Mouse (Mus musculus): ENCODE results near the gene Mindy4. TPM values are rescaled to one million over a fixed set of nuclear protein-coding genes. Genes with fewer than 3 reads are reported as not detected.

Gene Mindy4
- polyA plus RNA-seq, 1 experiment: 4.9 TPM

DNA sequence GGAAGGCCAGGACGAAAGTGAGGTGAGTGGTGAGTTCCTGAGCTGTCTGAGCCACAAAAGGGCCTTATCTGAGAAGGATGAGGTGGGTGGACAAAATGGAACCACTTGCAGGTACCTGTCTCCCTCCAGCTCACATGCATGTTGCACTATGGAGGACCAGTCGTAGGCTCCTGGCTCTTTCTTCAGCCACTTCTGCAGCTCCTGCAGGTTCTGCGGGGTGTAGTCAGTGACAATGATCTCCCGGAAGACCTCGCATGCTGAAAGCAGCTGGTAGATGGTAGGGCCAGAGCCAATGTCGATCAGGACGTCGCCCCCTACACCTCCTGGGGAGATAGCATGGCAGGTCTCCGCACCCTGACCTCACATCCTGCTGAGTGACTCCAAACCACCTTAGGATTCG, 30.0 kb upstream of the Mindy4 start:
- WGBS: 40% methylated on average over 10 of the region's 10 CpGs
- TF ChIP-seq POLR2A (IDR thresholded peaks at IDR 0.05; ENCODE audit: borderline replicate concordance, insufficient read depth, low read length) (no peak), CTCF (IDR thresholded peaks at IDR 0.05; ENCODE audit: borderline replicate concordance, insufficient read depth, low read depth, low read length) (no peak)
- no peak for DNase-seq
- no peaks in the 10 kb centered on the region for H3K27me3 ChIP-seq (ENCODE audit: control insufficient read depth, insufficient read depth, low read length)
- no peak overlapping the region for H3K27ac ChIP-seq (ENCODE audit: insufficient read depth, low read length)
- no peaks in the 10 kb centered on the region for H3K4me1 ChIP-seq (ENCODE audit: control insufficient read depth, insufficient read depth, low read length)
- H3K4me3 ChIP-seq (replicated peaks; ENCODE audit: insufficient read depth, low read depth, low read length): no peak overlapping the region

DNA sequence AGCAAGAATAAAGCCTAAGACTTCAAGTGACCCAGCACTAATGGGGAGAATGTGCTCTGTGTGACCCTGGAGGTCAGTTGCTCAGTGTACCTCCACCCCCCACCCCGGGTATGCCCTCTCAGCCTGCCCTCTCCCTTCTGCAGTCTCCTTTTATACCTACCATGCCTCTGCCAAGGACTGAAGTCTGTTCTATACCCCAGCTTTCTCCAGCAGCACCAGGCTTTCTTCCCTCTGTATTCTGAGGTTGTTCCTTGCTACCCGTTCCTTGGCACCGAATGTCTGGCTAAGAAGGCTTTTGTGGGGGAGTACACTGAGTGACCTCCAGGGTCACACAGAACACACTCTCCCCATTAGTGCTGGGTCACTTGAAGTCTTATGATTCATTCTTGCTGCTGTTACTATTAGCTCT, 29.2 kb upstream of the Mindy4 start:
- H3K4me3 ChIP-seq (replicated peaks; ENCODE audit: insufficient read depth, low read depth, low read length): no peak overlapping the region
- WGBS: 32% methylated on average over 3 of the region's 3 CpGs
- no peak for TF ChIP-seq CTCF (IDR thresholded peaks at IDR 0.05; ENCODE audit: borderline replicate concordance, insufficient read depth, low read depth, low read length)
- no peak for TF ChIP-seq POLR2A (IDR thresholded peaks at IDR 0.05; ENCODE audit: borderline replicate concordance, insufficient read depth, low read length)

DNA sequence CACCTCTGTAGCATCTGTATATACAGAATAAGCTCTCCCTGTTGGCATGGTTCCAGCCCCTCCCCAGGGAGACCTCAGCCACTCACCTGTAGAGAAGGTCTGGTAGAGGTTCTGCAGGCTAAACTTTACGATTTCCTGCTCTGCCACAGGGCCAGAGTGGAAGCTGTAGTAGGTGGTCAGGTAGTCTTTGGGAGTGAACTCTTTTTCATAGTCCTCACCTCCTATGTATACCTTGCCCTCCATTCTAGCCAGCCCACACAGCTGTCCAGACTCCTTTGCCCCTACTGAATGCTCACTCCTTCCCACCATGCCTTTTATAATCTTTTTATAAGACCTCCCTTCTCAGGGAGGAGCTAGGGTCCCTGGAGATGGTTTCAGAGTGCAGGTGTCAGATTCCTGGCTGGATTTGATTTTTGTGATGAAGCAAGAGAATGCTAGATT, 28.4 kb upstream of the Mindy4 start, which contains the start of gene Inmt:
Gene Inmt (minus strand): TSS at position 303 of the 441 bp plus-strand sequence.
- H3K27ac ChIP-seq (ENCODE audit: insufficient read depth, low read length): no peak within 1 kb of the TSS
- WGBS: 79% methylated on average over 1 of the region's 1 CpGs

More for the DNA sequence above, 29.2 kb upstream of the Mindy4 start:
- Histone ChIP-seq H3K27me3 (ENCODE audit: control insufficient read depth, insufficient read depth, low read length) (no peaks in the 10 kb centered on the region), H3K4me1 (ENCODE audit: control insufficient read depth, insufficient read depth, low read length) (no peaks in the 10 kb centered on the region), H3K27ac (ENCODE audit: insufficient read depth, low read length) (no peak overlapping the region)
- no peak for DNase-seq

DNA sequence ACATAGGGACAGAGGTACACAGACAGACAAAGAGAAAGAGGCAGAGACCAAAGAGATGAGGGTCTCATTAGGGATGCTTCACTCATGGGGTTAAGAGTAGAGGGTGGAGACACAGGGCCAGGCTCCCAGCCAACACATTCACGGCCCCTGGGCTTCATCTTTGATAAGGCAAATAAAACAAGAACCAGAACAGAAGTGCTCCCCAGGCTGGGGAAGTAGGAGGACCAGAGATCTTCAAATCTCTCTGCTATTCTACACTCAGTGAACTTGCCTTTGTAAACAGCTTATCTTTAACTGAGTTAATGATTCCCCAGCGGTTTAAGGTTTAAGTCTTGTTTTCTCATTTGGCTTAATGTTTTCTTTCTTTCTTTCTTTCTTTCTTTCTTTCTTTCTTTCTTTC, 27.7 kb upstream of the Mindy4 start:
- 62% methylated on average over 2 of the region's 2 CpGs for WGBS

More for the DNA sequence above, 28.4 kb upstream of the Mindy4 start, which contains the start of gene Inmt:
- no peak within 1 kb of the TSS for H3K4me3 ChIP-seq (replicated peaks; ENCODE audit: insufficient read depth, low read depth, low read length)
- no peaks in the 10 kb centered on the region for H3K4me1 ChIP-seq (ENCODE audit: control insufficient read depth, insufficient read depth, low read length)
- no peak for DNase-seq
- TF ChIP-seq CTCF (IDR thresholded peaks at IDR 0.05; ENCODE audit: borderline replicate concordance, insufficient read depth, low read depth, low read length): no peak
- TF ChIP-seq POLR2A (IDR thresholded peaks at IDR 0.05; ENCODE audit: borderline replicate concordance, insufficient read depth, low read length): no peak
- H3K27me3 ChIP-seq (ENCODE audit: control insufficient read depth, insufficient read depth, low read length): no peaks in the 10 kb centered on the region

DNA sequence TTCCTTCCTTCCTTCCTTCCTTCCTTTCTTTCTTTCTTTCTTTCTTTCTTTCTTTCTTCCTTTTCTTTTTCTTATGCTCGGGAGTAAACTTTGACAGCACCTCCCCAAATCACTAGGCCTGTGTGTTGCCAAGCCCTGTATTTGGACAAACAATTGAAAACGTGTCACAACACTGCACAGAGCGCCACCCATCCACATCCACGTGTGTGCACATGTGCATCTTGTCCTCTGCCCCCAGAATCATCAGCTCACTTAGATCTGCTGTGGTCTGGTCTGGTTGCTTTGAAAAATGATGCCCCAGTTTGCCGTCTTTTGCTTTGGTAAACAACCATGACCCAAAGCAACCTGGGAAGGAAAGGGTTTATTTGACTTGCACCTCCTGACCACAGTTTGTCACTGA, 27.3 kb upstream of the Mindy4 start:
- Histone ChIP-seq H3K4me1 (ENCODE audit: control insufficient read depth, insufficient read depth, low read length) (no peaks in the 10 kb centered on the region), H3K4me3 (replicated peaks; ENCODE audit: insufficient read depth, low read depth, low read length) (no peak overlapping the region), H3K27ac (ENCODE audit: insufficient read depth, low read length) (no peak overlapping the region), H3K27me3 (ENCODE audit: control insufficient read depth, insufficient read depth, low read length) (no peaks in the 10 kb centered on the region)
- no peak for DNase-seq
- WGBS: 62% methylated on average over 5 of the region's 5 CpGs
- no peak for TF ChIP-seq POLR2A (IDR thresholded peaks at IDR 0.05; ENCODE audit: borderline replicate concordance, insufficient read depth, low read length)
- TF ChIP-seq CTCF (IDR thresholded peaks at IDR 0.05; ENCODE audit: borderline replicate concordance, insufficient read depth, low read depth, low read length): no peak

More for the DNA sequence above, 27.7 kb upstream of the Mindy4 start:
- DNase-seq: no peak
- Histone ChIP-seq H3K27me3 (ENCODE audit: control insufficient read depth, insufficient read depth, low read length) (no peaks in the 10 kb centered on the region), H3K27ac (ENCODE audit: insufficient read depth, low read length) (no peak overlapping the region), H3K4me1 (ENCODE audit: control insufficient read depth, insufficient read depth, low read length) (no peaks in the 10 kb centered on the region), H3K4me3 (replicated peaks; ENCODE audit: insufficient read depth, low read depth, low read length) (no peak overlapping the region)
- TF ChIP-seq CTCF (IDR thresholded peaks at IDR 0.05; ENCODE audit: borderline replicate concordance, insufficient read depth, low read depth, low read length): no peak
- TF ChIP-seq POLR2A (IDR thresholded peaks at IDR 0.05; ENCODE audit: borderline replicate concordance, insufficient read depth, low read length): no peak

DNA sequence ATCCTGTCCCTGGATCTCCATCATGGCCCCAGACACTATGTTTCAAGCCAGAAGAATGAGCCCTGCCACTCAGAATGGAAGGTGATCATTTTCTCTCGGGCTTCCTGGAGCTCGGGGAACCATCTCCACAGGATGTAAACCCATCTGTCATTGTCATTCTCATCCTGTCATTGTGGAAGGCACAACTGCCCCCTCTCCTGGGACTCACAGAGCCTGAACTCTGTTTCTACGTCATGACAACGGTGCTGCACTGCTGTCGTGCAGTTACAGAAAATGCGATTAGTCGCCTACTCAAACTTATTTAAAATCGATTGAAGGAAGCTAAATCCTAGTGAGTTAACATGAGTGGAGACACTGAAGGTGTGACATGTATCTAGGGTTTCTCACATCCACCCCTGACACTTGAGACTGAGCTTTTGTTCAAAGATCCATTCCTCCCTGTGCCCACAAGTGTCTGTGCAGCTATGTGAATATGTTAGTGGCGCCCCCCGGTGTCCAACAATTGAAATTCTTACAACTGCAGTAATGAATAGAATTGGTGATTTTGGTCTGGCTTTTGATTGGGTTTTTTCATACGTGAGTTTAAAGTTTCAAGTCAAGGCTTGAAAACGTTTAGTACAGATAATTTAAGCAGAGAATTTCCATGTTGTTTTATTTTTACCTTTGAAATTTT, 26.0 kb upstream of the Mindy4 start:
- H3K27ac ChIP-seq (ENCODE audit: insufficient read depth, low read length): no peak overlapping the region
- H3K4me3 ChIP-seq (replicated peaks; ENCODE audit: insufficient read depth, low read depth, low read length): no peak overlapping the region
- no peaks in the 10 kb centered on the region for H3K27me3 ChIP-seq (ENCODE audit: control insufficient read depth, insufficient read depth, low read length)
- 32% methylated on average over 12 of the region's 12 CpGs for WGBS
- DNase-seq: no peak
- TF ChIP-seq POLR2A (IDR thresholded peaks at IDR 0.05; ENCODE audit: borderline replicate concordance, insufficient read depth, low read length) (no peak), CTCF (IDR thresholded peaks at IDR 0.05; ENCODE audit: borderline replicate concordance, insufficient read depth, low read depth, low read length) (peak; percentile 27; the same call in 1 of the 2 replicates)
- no peaks in the 10 kb centered on the region for H3K4me1 ChIP-seq (ENCODE audit: control insufficient read depth, insufficient read depth, low read length)

DNA sequence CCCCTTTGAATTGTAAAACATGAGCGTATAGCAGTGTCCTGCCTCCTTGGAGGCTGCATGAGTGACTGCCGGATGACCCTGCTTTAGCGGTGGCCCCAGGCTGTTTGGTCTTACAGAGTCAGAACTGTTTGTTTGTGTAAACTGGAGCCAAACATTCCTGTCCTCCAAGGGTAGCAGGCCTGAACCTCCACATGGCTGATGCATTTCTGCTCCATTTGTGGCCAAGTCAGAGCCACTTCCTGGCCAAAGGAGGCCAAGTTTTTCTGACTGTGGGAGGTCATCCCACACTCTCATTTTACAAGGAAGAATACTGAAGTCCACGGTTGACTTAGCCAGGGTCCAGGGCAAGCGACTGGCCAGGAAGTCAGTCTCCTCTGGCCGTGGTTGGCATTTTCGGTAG, 23.6 kb upstream of the Mindy4 start:
- TF ChIP-seq CTCF (IDR thresholded peaks at IDR 0.05; ENCODE audit: borderline replicate concordance, insufficient read depth, low read depth, low read length): no peak
- TF ChIP-seq POLR2A (IDR thresholded peaks at IDR 0.05; ENCODE audit: borderline replicate concordance, insufficient read depth, low read length): no peak
- Histone ChIP-seq H3K4me1 (ENCODE audit: control insufficient read depth, insufficient read depth, low read length) (no peaks in the 10 kb centered on the region), H3K4me3 (replicated peaks; ENCODE audit: insufficient read depth, low read depth, low read length) (no peak overlapping the region), H3K27me3 (ENCODE audit: control insufficient read depth, insufficient read depth, low read length) (no peaks in the 10 kb centered on the region), H3K27ac (ENCODE audit: insufficient read depth, low read length) (no peak overlapping the region)
- WGBS: 75% methylated on average over 7 of the region's 7 CpGs
- DNase-seq: no peak
